Mouse (Mus musculus): ENCODE measurements around the gene Phf13.
A peak's percentile ranks its signal among the peaks of the same experiment; 100 is the strongest.

The Phf13 gene

DNA sequence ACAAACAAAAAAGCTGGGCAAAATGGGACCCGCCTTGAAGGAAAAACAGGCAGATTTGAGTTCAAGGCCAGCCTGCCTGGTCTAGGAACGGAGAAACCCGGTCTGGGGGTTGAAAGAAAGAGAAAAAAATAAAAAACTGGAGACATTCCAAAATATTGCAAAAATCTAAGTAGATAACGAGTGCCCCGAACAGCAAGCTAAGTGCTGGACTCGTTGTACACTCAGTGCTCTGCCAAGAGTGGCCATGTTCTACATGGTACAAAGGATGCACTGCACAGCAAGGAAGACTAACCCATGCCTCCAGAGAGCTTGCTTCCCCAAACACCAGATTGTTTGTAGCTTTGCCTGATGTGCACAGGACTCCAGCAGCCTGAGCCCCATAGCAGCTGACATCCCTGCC, 3.0 kb downstream of the Phf13 start:
- DNase-seq (ENCODE audit: low read depth, low spot score): no peak

GRCm38 (mm10) chr4:151992091-151992490, 4.0 kb downstream of the Phf13 start:
- DNase-seq (ENCODE audit: low read depth, low spot score): no peak

GRCm38 (mm10) chr4:151989110-151989488, 7.0 kb downstream of the Phf13 start:
- DNase-seq (ENCODE audit: low read depth, low spot score): no peak

DNA sequence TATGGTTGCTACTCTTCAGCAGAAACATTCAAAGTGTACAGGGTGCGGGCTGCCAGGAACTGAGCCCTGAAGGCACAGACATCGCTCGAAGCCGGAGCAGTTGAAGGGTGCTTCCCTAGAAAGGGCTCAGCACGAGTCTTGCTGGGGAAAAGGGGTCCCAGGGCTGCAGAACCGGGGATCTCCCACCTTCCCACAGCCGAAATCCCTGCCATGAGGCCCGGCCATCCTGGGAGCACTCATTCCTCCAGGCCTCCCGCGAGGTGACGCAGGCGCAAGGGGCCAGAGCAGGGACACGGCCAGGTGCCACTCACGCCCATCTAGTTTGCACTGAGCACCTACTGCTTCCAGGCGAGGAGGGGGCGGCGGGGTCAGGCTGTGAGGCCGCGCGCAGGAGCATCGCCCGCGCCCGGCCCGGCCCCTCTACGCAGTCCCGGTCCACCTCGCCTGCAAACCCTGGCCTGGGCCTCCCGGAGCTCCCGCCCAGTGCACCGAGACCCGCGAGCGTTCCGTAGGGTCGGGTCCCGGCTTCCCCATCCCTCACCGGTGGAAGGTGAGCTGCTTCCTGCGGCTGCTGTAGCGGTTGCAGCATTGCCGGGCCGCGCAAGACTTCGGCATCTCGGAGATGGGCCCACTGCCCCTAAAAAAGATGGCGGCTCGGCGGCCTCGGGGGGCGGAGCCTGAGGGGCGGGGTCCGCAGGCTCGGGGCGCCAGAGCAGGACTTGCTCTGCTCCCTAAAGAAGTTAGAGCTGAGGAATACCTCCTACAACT, 7.5 kb downstream of the Phf13 start, which contains the start of gene Thap3:
Thap3 (minus strand) TSS at position 656 of the 768 bp plus-strand sequence.
- peak; percentile 84 for DNase-seq (ENCODE audit: low read depth, low spot score)

DNA sequence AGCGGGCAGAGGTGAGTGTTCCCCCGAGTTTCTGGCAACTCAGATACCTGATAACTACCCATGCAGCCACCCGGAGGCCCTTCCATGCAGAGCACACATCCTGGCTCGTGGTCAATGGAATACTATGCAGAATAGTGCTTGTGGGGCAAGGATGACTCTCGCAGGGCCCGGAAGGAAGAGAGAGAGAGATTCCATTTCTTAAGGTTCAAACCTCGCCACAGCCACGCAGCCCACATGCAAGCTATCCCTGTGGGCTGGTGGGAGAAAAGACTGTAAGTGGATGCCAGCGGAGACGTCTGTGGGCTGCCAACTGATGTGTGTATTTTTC, 8.1 kb downstream of the Phf13 start:
- peak; percentile 64 for DNase-seq (ENCODE audit: low read depth, low spot score)

- DNase-seq (ENCODE audit: low read depth, low spot score): no peak
Observed at GRCm38 (mm10) chr4:151986650-151987049, 9.4 kb downstream of the Phf13 start.

- peak; percentile 89 for DNase-seq (ENCODE audit: low read depth, low spot score)
Observed at GRCm38 (mm10) chr4:151985886-151986285, 10.2 kb downstream of the Phf13 start.

DNA sequence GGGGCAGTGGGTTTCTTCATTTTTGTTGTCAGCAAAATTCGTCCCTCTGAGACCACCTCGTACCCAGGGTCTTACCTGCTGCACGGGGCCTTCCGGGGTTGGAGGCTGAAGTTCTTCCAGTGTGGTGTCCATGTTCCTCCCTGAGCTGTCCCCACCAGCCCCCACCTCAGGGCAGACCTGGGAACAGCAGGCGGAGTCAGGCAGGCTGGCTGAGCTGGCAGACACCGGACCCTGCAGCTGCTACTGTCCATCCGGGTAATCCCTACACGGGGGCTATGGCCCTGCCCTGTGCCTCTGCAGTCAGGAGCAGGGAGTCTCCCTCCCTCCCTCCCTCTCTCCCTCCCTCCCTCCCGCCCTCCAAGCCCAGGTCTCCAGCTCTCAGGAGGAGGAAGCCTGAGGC, 12.5 kb downstream of the Phf13 start:
- DNase-seq (ENCODE audit: low read depth, low spot score): no peak

- DNase-seq (ENCODE audit: low read depth, low spot score): no peak
Observed at GRCm38 (mm10) chr4:151983043-151983442, 13.0 kb downstream of the Phf13 start.

DNA sequence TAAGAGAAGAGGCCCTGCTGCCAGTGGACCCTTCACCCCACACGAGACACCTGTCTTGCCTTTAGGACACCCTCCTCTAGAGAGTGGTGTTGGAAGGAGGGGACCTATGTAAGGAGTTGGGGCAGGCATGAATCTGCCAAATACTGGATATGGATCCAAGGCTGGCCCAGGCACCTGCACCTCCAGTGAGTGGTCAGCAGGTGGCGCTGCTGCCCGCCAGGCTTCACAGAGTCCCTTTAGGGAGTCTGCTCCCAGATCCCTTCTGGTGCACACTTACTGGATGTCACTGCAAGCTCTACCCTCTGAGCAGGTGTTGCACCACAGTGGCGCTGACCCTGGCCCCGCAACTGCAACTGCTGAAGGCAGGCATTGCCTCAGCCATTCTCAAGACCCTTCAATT, 14.7 kb downstream of the Phf13 start:
- peak; percentile 86 for DNase-seq (ENCODE audit: low read depth, low spot score)

DNA sequence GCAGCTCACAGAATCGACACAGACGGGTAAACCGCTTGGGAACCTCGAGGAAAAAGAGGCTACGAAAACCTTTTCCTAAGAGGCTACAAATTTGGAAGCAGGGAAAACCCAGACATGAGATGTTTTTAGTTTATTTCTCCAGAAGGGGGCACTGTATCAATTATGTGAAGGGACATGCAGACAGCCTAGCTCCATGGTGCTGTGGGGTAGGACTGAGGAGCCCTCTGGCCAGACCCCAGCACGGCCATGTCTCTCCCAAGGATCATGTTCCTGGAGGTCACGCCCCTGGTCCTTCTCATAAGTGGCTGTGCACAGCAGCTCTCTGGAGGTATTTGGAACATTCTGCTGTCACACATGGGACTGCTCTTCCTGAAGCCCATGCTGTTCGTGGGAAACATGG, 15.4 kb downstream of the Phf13 start:
- DNase-seq (ENCODE audit: low read depth, low spot score): peak; percentile 33

DNA sequence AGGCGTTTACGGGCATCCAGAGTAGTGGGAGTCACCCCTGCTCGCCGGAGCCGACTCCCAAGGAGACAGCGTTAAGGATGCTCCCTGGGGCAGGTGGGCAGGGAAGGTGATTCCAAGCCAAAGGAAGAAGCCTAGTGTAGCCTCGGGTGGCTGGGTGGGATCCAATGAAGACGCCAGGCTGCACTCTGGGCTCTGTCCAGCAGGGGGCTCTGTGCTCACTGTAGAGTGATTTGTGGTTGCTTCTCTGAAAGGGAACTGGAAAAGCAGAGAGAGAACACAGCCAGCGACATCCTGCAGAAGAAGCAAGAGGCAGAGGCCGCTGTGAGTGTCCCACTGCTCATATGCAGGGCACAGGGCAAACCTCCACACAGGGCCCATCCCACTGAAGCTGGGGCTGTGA, 18.3 kb downstream of the Phf13 start:
- DNase-seq (ENCODE audit: low read depth, low spot score): peak; percentile 85

DNA sequence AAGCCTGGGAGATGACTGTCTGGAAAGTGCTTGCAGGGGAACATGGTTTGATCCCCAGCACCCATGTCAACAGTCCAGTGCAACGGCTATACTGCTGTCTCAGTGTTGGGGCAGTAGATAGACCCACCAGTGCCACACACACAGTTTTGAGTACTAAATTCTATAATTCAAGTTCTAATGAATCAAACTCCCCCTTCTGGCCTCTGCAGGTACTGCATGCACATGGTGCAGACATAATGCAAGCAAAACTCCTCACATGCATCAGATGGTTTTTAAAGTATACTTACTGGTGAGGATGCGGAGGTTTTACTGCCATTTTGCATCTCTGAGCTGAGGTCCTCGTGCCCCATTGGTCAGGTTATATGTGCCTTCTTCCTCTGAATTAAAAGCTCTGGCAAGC, 20.6 kb downstream of the Phf13 start:
- DNase-seq (ENCODE audit: low read depth, low spot score): no peak

DNA sequence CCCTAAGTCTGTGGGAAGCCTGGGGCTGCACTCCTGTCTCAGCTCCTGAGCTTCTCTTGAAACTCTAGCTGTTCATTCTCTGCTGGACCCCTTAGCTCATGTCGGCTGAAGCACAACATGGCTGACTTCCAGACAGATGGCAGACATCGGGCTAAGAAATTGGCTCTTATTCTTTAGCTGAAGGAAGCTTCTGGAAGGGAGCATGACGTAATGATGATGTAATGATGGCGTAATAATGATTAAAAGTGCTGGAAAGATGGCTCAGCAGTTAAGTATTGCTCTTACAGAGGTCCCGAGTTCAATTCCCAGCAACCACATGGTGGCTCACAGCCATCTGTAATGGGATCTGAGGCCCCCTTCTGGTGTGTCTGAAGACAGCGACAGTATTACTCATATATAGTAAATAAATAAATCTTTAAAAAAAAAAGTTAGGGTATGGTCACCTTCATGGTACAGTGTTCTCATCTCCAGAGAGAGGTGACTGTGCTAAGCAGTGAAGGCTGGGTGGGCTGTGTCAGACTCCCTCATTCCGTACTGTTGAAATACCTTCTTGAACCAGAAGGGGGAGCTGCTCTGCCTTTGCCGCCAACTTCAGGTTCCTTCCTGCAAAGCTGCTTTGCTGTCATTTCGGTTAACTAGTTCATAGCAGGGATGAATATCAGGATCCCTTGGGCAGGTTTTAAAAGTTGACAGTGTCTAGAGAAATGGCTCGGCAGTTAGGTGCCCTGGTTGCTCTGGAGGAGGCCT, 23.7 kb downstream of the Phf13 start:
- peak; percentile 51 for DNase-seq (ENCODE audit: low read depth, low spot score)

DNA sequence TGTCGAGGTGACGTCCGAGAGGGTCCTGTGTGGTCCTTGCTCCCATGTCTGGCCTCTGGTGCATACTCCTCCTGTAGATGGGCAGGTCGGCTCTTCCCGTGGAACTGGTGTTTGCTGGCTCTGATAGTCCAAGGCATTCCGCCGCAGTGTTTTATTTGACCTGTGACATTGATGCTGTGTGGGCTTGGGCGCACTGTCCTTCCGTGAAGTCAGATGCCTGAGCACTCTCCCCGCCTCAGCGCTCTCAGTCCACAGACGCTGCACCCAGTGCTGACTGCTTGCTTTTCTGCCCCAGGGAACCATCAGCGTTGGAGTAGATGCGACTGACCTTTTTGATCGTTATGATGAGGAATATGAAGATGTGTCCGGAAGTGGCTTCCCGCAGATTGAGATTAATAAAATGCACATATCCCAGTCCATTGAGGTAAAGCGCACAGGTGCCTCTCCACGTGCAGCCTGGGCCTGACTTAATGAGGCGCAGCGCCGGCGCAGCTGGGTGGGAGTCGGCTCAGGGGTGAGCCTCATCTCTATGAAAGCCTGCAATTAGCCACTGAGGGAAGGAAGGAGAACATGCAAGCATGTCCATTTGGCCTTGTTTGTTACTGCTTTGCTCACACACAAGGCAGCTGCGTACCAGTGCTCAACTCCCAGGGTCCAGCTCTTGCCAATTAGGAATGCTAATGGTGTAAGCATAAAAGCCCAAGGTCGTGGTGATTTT, 27.7 kb downstream of the Phf13 start:
- peak; percentile 24 for DNase-seq (ENCODE audit: low read depth, low spot score)

DNA sequence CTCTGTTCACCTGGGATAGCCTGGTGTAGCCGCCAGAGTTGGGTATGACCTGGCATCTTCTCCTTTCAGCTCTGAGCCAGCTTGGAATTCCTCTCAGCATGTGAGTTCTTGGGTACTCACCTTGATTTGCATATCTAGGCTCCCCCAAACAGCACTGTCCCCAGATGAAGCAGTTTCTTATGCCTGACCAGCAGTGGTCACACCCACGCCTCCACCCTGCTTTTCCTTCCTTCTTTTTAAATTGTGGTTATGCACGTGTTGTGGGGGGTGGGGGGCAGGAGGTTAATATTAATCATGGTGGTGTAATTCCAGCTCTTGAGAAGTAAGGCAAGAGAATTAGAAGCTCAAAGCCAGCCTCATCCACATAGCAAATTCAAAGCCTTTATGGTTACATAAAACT, 33.2 kb downstream of the Phf13 start:
- DNase-seq (ENCODE audit: low read depth, low spot score): no peak

DNA sequence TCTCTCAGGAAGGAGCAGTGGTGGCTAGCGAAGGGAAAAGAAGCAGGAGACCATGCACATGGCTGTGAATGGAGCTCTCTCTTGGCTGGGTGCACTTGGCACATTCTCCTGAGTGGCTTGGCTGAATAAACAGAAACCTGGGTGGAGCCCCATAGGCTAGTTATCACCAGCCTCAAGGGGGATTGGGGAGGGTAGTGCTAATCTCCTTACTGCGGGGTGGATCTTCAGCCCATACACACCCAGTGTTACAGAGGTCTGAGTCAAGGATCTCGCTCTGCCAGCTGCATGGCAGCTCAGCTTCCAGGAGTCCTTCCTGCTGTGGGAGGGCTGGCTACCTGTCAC, 35.6 kb downstream of the Phf13 start:
- DNase-seq (ENCODE audit: low read depth, low spot score): no peak

GRCm38 (mm10) chr4:151959849-151960512, 36.1 kb downstream of the Phf13 start:
- DNase-seq (ENCODE audit: low read depth, low spot score): no peak

DNA sequence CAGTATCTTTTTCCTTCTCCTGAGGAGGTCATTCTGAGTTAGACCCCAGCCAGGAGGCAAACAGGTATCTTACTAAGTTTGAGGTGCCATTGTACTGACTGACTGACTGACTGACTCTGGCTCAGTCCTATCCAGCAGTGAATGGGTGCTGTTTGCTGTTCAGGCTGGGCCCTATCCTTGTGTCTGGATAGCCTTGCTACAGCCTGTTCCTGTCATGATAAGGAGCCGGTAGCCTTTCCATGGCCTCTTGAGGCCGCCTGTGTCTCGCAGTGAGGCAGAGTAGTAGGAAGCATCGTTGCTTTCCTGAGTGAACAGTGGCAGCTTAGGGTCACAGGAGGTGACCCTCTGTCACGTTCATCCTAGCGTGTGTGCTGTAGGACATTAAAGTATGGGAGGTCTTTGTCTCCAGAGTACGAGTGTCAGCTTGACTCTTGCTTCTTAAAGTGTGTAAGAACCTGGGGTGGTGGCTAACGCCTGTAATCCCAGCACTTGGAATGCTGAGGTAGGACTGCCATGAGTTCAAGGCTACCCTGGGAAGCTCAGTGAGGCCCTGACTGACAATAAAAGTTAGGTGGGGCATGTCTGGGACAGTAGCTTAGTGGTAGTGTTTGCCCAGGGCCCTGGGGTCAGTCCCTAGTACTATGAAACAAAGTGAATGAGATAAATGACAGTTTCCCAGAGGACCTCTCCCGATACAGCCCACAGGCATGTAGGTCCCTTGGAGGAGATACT, 38.3 kb downstream of the Phf13 start:
- DNase-seq (ENCODE audit: low read depth, low spot score): no peak

GRCm38 (mm10) chr4:151955791-151956190, 40.3 kb downstream of the Phf13 start:
- DNase-seq (ENCODE audit: low read depth, low spot score): no peak

- DNase-seq (ENCODE audit: low read depth, low spot score): no peak
Observed at GRCm38 (mm10) chr4:151953209-151953608, 42.8 kb downstream of the Phf13 start.

All from brain, adult 2 months (tissue).